Mouse (Mus musculus): ENCODE data around the gene Gm13083.
"Not testable (repeated sequence)": the region's sequence is repeated elsewhere in the genome, so short reads cannot be mapped to it uniquely, and the experiment has no call there.

DNA sequence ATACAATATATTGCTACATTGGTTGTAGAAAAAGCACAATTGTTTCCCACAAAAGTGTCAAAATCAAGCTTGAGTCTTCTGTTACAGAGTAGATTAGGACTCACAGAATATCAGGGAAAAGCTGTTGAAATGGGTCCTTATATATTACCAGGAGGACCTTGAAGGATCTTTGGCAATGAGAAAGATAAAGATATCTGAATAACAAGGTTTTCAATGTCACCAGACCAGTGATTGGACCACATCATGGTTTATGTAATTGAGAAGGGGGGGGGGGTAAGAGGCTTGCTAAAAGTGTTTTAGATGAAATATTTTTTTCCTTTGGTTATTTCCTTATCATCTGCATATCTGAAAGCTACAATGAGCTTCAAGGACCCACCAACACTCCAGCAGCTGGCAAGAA, at the start of gene Gm13083:
- TF ChIP-seq POLR2A, CTCF (IDR thresholded peaks at IDR 0.05; ENCODE audit: extremely low read depth, insufficient read depth, low read length): not testable (repeated sequence)

Measured in cortical plate, adult 2 months (tissue).